Mouse (Mus musculus) embryonic facial prominence, embryonic 15.5 days (tissue): ENCODE measurements at regions not wholly inside any gene's neighbourhood (a gene's known extent, or its start where the extent isn't known, plus 50 kb on each side); places are given as distances from the start of the nearest gene placed in this dataset.
A peak's percentile ranks its signal among the peaks of the same experiment; 100 is the strongest.
"Not testable (repeated sequence)": the region's sequence is repeated elsewhere in the genome, so short reads cannot be mapped to it uniquely, and the experiment has no call there.

ENCODE experiments used
- ATAC-seq: fragments of 200-750 bp; cut with Nextera tagmentation; 2 replicates; pipeline ENCODE4 v1.8.0; 2017; ENCODE audit warnings: low read depth, moderate TSS enrichment; ENCODE audit not compliant: insufficient number of reproducible peaks, low FRiP score, low TSS enrichment
- H3K27ac ChIP-seq: fragments of 300-500 bp; sonication (generic); replicated peaks from 2 replicates; pipeline ENCODE4 v1.5.1; 2015; ENCODE audit warnings: mild to moderate bottlenecking, inconsistent platforms
- H3K27me3 ChIP-seq: fragments of 300-500 bp; sonication (generic); 2 replicates; pipeline ENCODE4 v1.6.1; 2015; ENCODE audit warnings: inconsistent platforms
- H3K36me3 ChIP-seq: fragments of 300-500 bp; sonication (generic); 2 replicates; pipeline ENCODE4 v1.6.1; 2015; ENCODE audit warnings: mild to moderate bottlenecking, inconsistent platforms
- H3K4me1 ChIP-seq: fragments of 300-500 bp; sonication (generic); 2 replicates; pipeline ENCODE4 v1.6.1; 2015; ENCODE audit warnings: inconsistent platforms
- H3K4me2 ChIP-seq: fragments of 300-500 bp; sonication (generic); replicated peaks from 2 replicates; pipeline ENCODE4 v1.6.1; 2015; ENCODE audit warnings: mild to moderate bottlenecking, inconsistent platforms
- H3K4me3 ChIP-seq: fragments of 300-500 bp; sonication (generic); replicated peaks from 2 replicates; pipeline ENCODE4 v1.5.1; 2015; ENCODE audit warnings: mild to moderate bottlenecking, inconsistent platforms
- H3K9ac ChIP-seq: fragments of 300-500 bp; sonication (generic); 2 replicates; pipeline ENCODE4 v1.6.1; 2015; ENCODE audit warnings: inconsistent platforms
- H3K9me3 ChIP-seq: fragments of 300-500 bp; sonication (generic); replicated peaks from 2 replicates; pipeline ENCODE4 v1.6.1; 2016; ENCODE audit warnings: inconsistent platforms
- WGBS: fragments of 180-500 bp; shearing (Covaris S2); methylation state at CpG from one replicate; pipeline ENCODE4 v1.1.7; 2015; 5-methylcytosine and 5-hydroxymethylcytosine counted together

GRCm38 (mm10) chr3:21667349-21668143 is 408.9 kb upstream of the Tbl1xr1 start:
- Histone ChIP-seq H3K4me1 (peaks cover 5% of the 10 kb centered on the region; the same call in 1 of the 2 replicates), H3K4me3 (no peak overlapping the region), H3K36me3 (no peaks in the 10 kb centered on the region), H3K9me3 (no peaks in the 10 kb centered on the region), H3K4me2 (no peak overlapping the region), H3K27ac (peak overlapping the region; percentile 12; the same call in 1 of the 2 replicates), H3K27me3 (no peaks in the 10 kb centered on the region), H3K9ac (no peak overlapping the region)
- WGBS = 31% methylated on average over 5 of the region's 5 CpGs
- no peak for ATAC-seq

- H3K27ac ChIP-seq = no peak overlapping the region
- no peak; the same call in 1 of the 2 replicates for ATAC-seq
- 52% methylated on average over 2 of the region's 2 CpGs for WGBS
Measured at GRCm38 (mm10) chr3:21671885-21672284, 404.6 kb upstream of the Tbl1xr1 start.

GRCm38 (mm10) chr3:21672492-21672891 is 404.0 kb upstream of the Tbl1xr1 start:
- WGBS = 56% methylated on average over 2 of the region's 2 CpGs
- no peak; the same call in 1 of the 2 replicates for ATAC-seq
- no peak overlapping the region for H3K4me3 ChIP-seq
- no peak overlapping the region for H3K4me2 ChIP-seq
- no peaks in the 10 kb centered on the region for H3K36me3 ChIP-seq
- peaks cover 4% of the 10 kb centered on the region; the same call in 1 of the 2 replicates for H3K4me1 ChIP-seq
- H3K27me3 ChIP-seq = no peaks in the 10 kb centered on the region
- no peak overlapping the region; the same call in 1 of the 2 replicates for H3K27ac ChIP-seq
- no peaks in the 10 kb centered on the region for H3K9me3 ChIP-seq
- no peak overlapping the region for H3K9ac ChIP-seq

More at GRCm38 (mm10) chr3:21671885-21672284, 404.6 kb upstream of the Tbl1xr1 start:
- H3K4me2 ChIP-seq = no peak overlapping the region
- no peak overlapping the region for H3K4me3 ChIP-seq
- no peak overlapping the region for H3K9ac ChIP-seq
- H3K9me3 ChIP-seq = no peaks in the 10 kb centered on the region
- H3K36me3 ChIP-seq = no peaks in the 10 kb centered on the region
- H3K27me3 ChIP-seq = no peaks in the 10 kb centered on the region
- peaks cover 5% of the 10 kb centered on the region; the same call in 1 of the 2 replicates for H3K4me1 ChIP-seq

- Histone ChIP-seq H3K9ac (no peak overlapping the region), H3K27me3 (no peaks in the 10 kb centered on the region), H3K27ac (no peak overlapping the region), H3K36me3 (no peaks in the 10 kb centered on the region), H3K9me3 (no peaks in the 10 kb centered on the region), H3K4me1 (no peaks in the 10 kb centered on the region), H3K4me2 (no peak overlapping the region), H3K4me3 (no peak overlapping the region)
- ATAC-seq = no peak
- WGBS = 89% methylated on average over 2 of the region's 2 CpGs
Measured at GRCm38 (mm10) chr3:21673466-21673865, 403.0 kb upstream of the Tbl1xr1 start.

- no peak for ATAC-seq
- Histone ChIP-seq H3K9me3 (no peaks in the 10 kb centered on the region), H3K27ac (no peak overlapping the region), H3K27me3 (no peaks in the 10 kb centered on the region), H3K9ac (no peak overlapping the region), H3K4me3 (no peak overlapping the region), H3K36me3 (no peaks in the 10 kb centered on the region), H3K4me2 (no peak overlapping the region), H3K4me1 (no peaks in the 10 kb centered on the region)
Measured at GRCm38 (mm10) chr3:21678265-21678664, 398.2 kb upstream of the Tbl1xr1 start.

GRCm38 (mm10) chr3:21678734-21679133 is 397.7 kb upstream of the Tbl1xr1 start:
- no peaks in the 10 kb centered on the region for H3K4me1 ChIP-seq
- H3K27ac ChIP-seq = no peak overlapping the region
- H3K27me3 ChIP-seq = no peaks in the 10 kb centered on the region
- H3K36me3 ChIP-seq = no peaks in the 10 kb centered on the region
- H3K9me3 ChIP-seq = no peaks in the 10 kb centered on the region
- H3K9ac ChIP-seq = no peak overlapping the region
- H3K4me2 ChIP-seq = no peak overlapping the region
- ATAC-seq = no peak
- no peak overlapping the region for H3K4me3 ChIP-seq

- not testable (repeated sequence) for H3K36me3 ChIP-seq, H3K4me3 ChIP-seq, H3K4me1 ChIP-seq, H3K9ac ChIP-seq, H3K4me2 ChIP-seq, H3K9me3 ChIP-seq, H3K27me3 ChIP-seq, H3K27ac ChIP-seq, ATAC-seq
- WGBS = 77% methylated on average over 1 of the region's 1 CpGs
Measured at GRCm38 (mm10) chr3:21697980-21698672, 378.3 kb upstream of the Tbl1xr1 start.

- ATAC-seq = no peak
- H3K4me1 ChIP-seq = no peaks in the 10 kb centered on the region
- H3K4me2 ChIP-seq = no peak overlapping the region
- H3K9ac ChIP-seq = no peak overlapping the region
- H3K27ac ChIP-seq = no peak overlapping the region
- no peaks in the 10 kb centered on the region for H3K9me3 ChIP-seq
- no peaks in the 10 kb centered on the region for H3K27me3 ChIP-seq
- H3K36me3 ChIP-seq = no peaks in the 10 kb centered on the region
- WGBS = 84% methylated on average over 1 of the region's 1 CpGs
- H3K4me3 ChIP-seq = no peak overlapping the region
Measured at GRCm38 (mm10) chr3:21699526-21699925, 376.9 kb upstream of the Tbl1xr1 start.

- no peaks in the 10 kb centered on the region for H3K9me3 ChIP-seq
- WGBS = 72% methylated on average over 1 of the region's 1 CpGs
- no peak for ATAC-seq
- H3K4me2 ChIP-seq = no peak overlapping the region
- H3K36me3 ChIP-seq = no peaks in the 10 kb centered on the region
- H3K9ac ChIP-seq = no peak overlapping the region
- H3K27me3 ChIP-seq = no peaks in the 10 kb centered on the region
- no peak overlapping the region for H3K4me3 ChIP-seq
- no peak overlapping the region for H3K27ac ChIP-seq
- H3K4me1 ChIP-seq = no peaks in the 10 kb centered on the region
Measured at GRCm38 (mm10) chr3:21700326-21700725, 376.1 kb upstream of the Tbl1xr1 start.

GRCm38 (mm10) chr3:21726747-21727505 is 349.5 kb upstream of the Tbl1xr1 start:
- no peak for ATAC-seq
- no peaks in the 10 kb centered on the region for H3K36me3 ChIP-seq
- no peaks in the 10 kb centered on the region for H3K9me3 ChIP-seq
- H3K9ac ChIP-seq = no peak overlapping the region
- H3K27me3 ChIP-seq = no peaks in the 10 kb centered on the region
- no peak overlapping the region for H3K27ac ChIP-seq
- 71% methylated on average over 4 of the region's 4 CpGs for WGBS
- no peak overlapping the region for H3K4me3 ChIP-seq
- H3K4me2 ChIP-seq = no peak overlapping the region
- peaks cover 5% of the 10 kb centered on the region; the same call in 1 of the 2 replicates for H3K4me1 ChIP-seq

GRCm38 (mm10) chr3:21728019-21728418 is 348.4 kb upstream of the Tbl1xr1 start:
- H3K4me3 ChIP-seq = no peak overlapping the region
- no peaks in the 10 kb centered on the region for H3K36me3 ChIP-seq
- no peak overlapping the region for H3K4me2 ChIP-seq
- WGBS = 62% methylated on average over 4 of the region's 4 CpGs
- peaks cover 5% of the 10 kb centered on the region; the same call in 1 of the 2 replicates for H3K4me1 ChIP-seq
- H3K9me3 ChIP-seq = no peaks in the 10 kb centered on the region
- H3K9ac ChIP-seq = no peak overlapping the region
- no peak overlapping the region for H3K27ac ChIP-seq
- ATAC-seq = no peak
- no peaks in the 10 kb centered on the region for H3K27me3 ChIP-seq
